ENCODE assay signal across 17 mouse cellular contexts in the genomic region with DNA sequence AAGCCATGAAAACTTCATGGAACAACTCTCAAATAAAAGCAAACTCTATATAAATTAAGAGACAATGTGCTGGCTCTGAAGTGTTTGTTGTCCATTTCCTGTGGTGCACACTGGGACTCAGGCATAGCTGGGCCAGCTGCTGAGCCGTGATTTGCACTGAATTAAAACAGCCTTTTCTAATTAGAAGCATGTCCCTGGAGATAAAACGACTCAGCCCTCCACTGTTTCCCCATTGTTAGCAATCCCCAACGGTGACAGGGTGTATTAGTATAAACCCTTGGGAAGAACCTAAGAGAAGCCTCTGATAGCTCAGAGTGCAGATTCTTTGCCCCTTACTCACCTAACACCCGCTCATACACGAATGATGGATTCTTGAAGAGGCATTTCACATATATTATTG.
DNase-seq lines count a peak whose midpoint lies in the region; ATAC-seq and TF ChIP-seq lines count a peak whose summit lies in the region.
"Had no signal": no experiment of that assay in that cellular context is flagged by ENCODE, and none has a peak within 500 bp of the region (broad histone marks: within the 10 kb centered on the region; RNA-seq: fewer than 3 reads in every experiment).

No protein-coding gene starts in this region.

- no peaks in the 10 kb centered on the region for H3K27me3 ChIP-seq in kidney, postnatal 0 days (ENCODE audit: insufficient read depth, low read length)
- no peaks in the 10 kb centered on the region for H3K27me3 ChIP-seq in kidney, embryonic 15.5 days
- H3K27me3 ChIP-seq in midbrain, postnatal 0 days (ENCODE audit: insufficient read depth, low read length), result no peaks in the 10 kb centered on the region
- no peaks in the 10 kb centered on the region for H3K27me3 ChIP-seq in midbrain, embryonic 11.5 days (ENCODE audit: control insufficient read depth, insufficient read depth, low read length)
- H3K27me3 ChIP-seq in neural tube, embryonic 13.5 days, result no peaks in the 10 kb centered on the region
- H3K27me3 ChIP-seq: limb, embryonic 13.5 days had no signal

- no peak for TF ChIP-seq POLR2A in lung, adult 2 months (IDR thresholded peaks at IDR 0.05; ENCODE audit: borderline replicate concordance, extremely low read depth, low read depth, low read length)

- TF ChIP-seq CTCF in kidney, postnatal 0 days (IDR thresholded peaks at IDR 0.05; ENCODE audit: low read depth), result no peak
- no peak for TF ChIP-seq CTCF in midbrain, postnatal 0 days (IDR thresholded peaks at IDR 0.05)
- TF ChIP-seq CTCF in lung, adult 2 months (IDR thresholded peaks at IDR 0.05; ENCODE audit: insufficient read depth, low read length), result no peak

- H3K36me3 ChIP-seq in kidney, postnatal 0 days (ENCODE audit: insufficient read depth, low read length), result no peaks in the 10 kb centered on the region
- no peaks in the 10 kb centered on the region for H3K36me3 ChIP-seq in kidney, embryonic 15.5 days
- no peaks in the 10 kb centered on the region for H3K36me3 ChIP-seq in midbrain, postnatal 0 days (ENCODE audit: insufficient read depth, low read length)
- H3K36me3 ChIP-seq in midbrain, embryonic 11.5 days (ENCODE audit: control insufficient read depth, insufficient read depth, low read length), result no peaks in the 10 kb centered on the region
- no peaks in the 10 kb centered on the region for H3K36me3 ChIP-seq in neural tube, embryonic 13.5 days
- H3K36me3 ChIP-seq: limb, embryonic 13.5 days had no signal

- WGBS in kidney, postnatal 0 days, result 46% methylated on average over 5 of the region's 5 CpGs
- 51% methylated on average over 5 of the region's 5 CpGs for WGBS in kidney, embryonic 15.5 days
- WGBS in midbrain, postnatal 0 days, result 10% methylated on average over 5 of the region's 5 CpGs
- WGBS in midbrain, embryonic 11.5 days, result 28% methylated on average over 5 of the region's 5 CpGs
- WGBS in neural tube, embryonic 13.5 days, result 11% methylated on average over 5 of the region's 5 CpGs
- WGBS in lung, adult 2 months, result 37% methylated on average over 5 of the region's 5 CpGs

- no peak overlapping the region for H3K27ac ChIP-seq in kidney, postnatal 0 days
- H3K27ac ChIP-seq in kidney, embryonic 15.5 days, result no peak overlapping the region
- H3K27ac ChIP-seq in midbrain, postnatal 0 days (ENCODE audit: low read depth, low read length), result no peak overlapping the region
- no peak overlapping the region for H3K27ac ChIP-seq in midbrain, embryonic 11.5 days (ENCODE audit: low read depth, low read length)
- peak overlapping the region; percentile 28 for H3K27ac ChIP-seq in neural tube, embryonic 13.5 days (replicated peaks)
- H3K27ac ChIP-seq: left cerebral cortex, adult 2 months; limb, embryonic 13.5 days; macrophage had no signal

- H3K4me2 ChIP-seq in kidney, postnatal 0 days (ENCODE audit: low read length), result no peak overlapping the region
- no peak overlapping the region for H3K4me2 ChIP-seq in kidney, embryonic 15.5 days
- no peak overlapping the region for H3K4me2 ChIP-seq in midbrain, postnatal 0 days (ENCODE audit: low read depth, low read length, poor library complexity, severe bottlenecking)
- no peak overlapping the region for H3K4me2 ChIP-seq in midbrain, embryonic 11.5 days
- H3K4me2 ChIP-seq in neural tube, embryonic 13.5 days, result no peak overlapping the region
- H3K4me2 ChIP-seq: heart, embryonic 11.5 days; limb, embryonic 13.5 days had no signal

- peak; percentile 15 for DNase-seq in embryo, embryonic 10 days (ENCODE audit: low spot score)
- no peak for DNase-seq in embryo, embryonic 9.5 days (ENCODE audit: extremely low spot score)
- peak; percentile 50 for DNase-seq in kidney, postnatal 0 days (ENCODE audit: low spot score)
- DNase-seq in midbrain, postnatal 0 days (ENCODE audit: low spot score), result peak; percentile 23
- no peak for DNase-seq in midbrain, embryonic 11.5 days (ENCODE audit: low spot score, missing footprints)
- DNase-seq in lung, adult 2 months, result no peak
- DNase-seq: cerebellum, postnatal 36 days; gastrocnemius, postnatal 25 days; right cerebral cortex, postnatal 25 days; thymus, postnatal 4 days had no signal

- ATAC-seq in kidney, postnatal 0 days (replicated peaks; ENCODE audit: low FRiP score, low read depth), result no peak
- no peak for ATAC-seq in kidney, embryonic 15.5 days (replicated peaks; ENCODE audit: low FRiP score)
- ATAC-seq in midbrain, postnatal 0 days (ENCODE audit: low FRiP score), result no peak
- ATAC-seq in midbrain, embryonic 11.5 days (ENCODE audit: low FRiP score), result no peak
- peak; percentile 63 for ATAC-seq in neural tube, embryonic 13.5 days (ENCODE audit: low read depth)

- H3K9ac ChIP-seq in kidney, postnatal 0 days (ENCODE audit: low read depth, low read length), result no peak overlapping the region
- no peak overlapping the region for H3K9ac ChIP-seq in kidney, embryonic 15.5 days
- no peak overlapping the region for H3K9ac ChIP-seq in midbrain, postnatal 0 days (replicated peaks; ENCODE audit: low read length, poor library complexity, severe bottlenecking)
- no peak overlapping the region for H3K9ac ChIP-seq in midbrain, embryonic 11.5 days (ENCODE audit: low read length)
- H3K9ac ChIP-seq in neural tube, embryonic 13.5 days, result no peak overlapping the region
- H3K9ac ChIP-seq: limb, embryonic 13.5 days had no signal

- no peak overlapping the region for H3K4me3 ChIP-seq in kidney, postnatal 0 days (replicated peaks; ENCODE audit: low read depth, low read length)
- H3K4me3 ChIP-seq in kidney, embryonic 15.5 days (replicated peaks), result no peak overlapping the region
- no peak overlapping the region for H3K4me3 ChIP-seq in midbrain, postnatal 0 days (ENCODE audit: low read depth, low read length)
- H3K4me3 ChIP-seq in midbrain, embryonic 11.5 days (ENCODE audit: low read depth, low read length), result no peak overlapping the region
- no peak overlapping the region for H3K4me3 ChIP-seq in neural tube, embryonic 13.5 days
- no peak overlapping the region for H3K4me3 ChIP-seq in lung, adult 2 months (replicated peaks; ENCODE audit: extremely low read depth, low read depth, low read length)
- H3K4me3 ChIP-seq: erythroblast, embryonic 14.5 days; left cerebral cortex, adult 2 months; limb, embryonic 13.5 days had no signal

- no peaks in the 10 kb centered on the region for H3K9me3 ChIP-seq in kidney, postnatal 0 days (replicated peaks; ENCODE audit: low read length)
- no peaks in the 10 kb centered on the region for H3K9me3 ChIP-seq in kidney, embryonic 15.5 days (replicated peaks)
- H3K9me3 ChIP-seq in midbrain, postnatal 0 days (ENCODE audit: low read length), result no peaks in the 10 kb centered on the region
- no peaks in the 10 kb centered on the region for H3K9me3 ChIP-seq in midbrain, embryonic 11.5 days (ENCODE audit: control insufficient read depth, low read length)
- H3K9me3 ChIP-seq in neural tube, embryonic 13.5 days, result no peaks in the 10 kb centered on the region
- H3K9me3 ChIP-seq: limb, embryonic 13.5 days had no signal

- no peaks in the 10 kb centered on the region for H3K4me1 ChIP-seq in kidney, postnatal 0 days (replicated peaks; ENCODE audit: insufficient read depth, low read length)
- no peaks in the 10 kb centered on the region for H3K4me1 ChIP-seq in kidney, embryonic 15.5 days
- H3K4me1 ChIP-seq in midbrain, postnatal 0 days (ENCODE audit: insufficient read depth, low read length), result no peaks in the 10 kb centered on the region
- peaks cover 2% of the 10 kb centered on the region; the same call in 1 of the 2 replicates for H3K4me1 ChIP-seq in midbrain, embryonic 11.5 days (ENCODE audit: control insufficient read depth, insufficient read depth, low read length)
- H3K4me1 ChIP-seq in neural tube, embryonic 13.5 days (replicated peaks), result peaks cover 9% of the 10 kb centered on the region
- H3K4me1 ChIP-seq in lung, adult 2 months (ENCODE audit: control insufficient read depth, insufficient read depth, low read length), result no peaks in the 10 kb centered on the region

Comparison
In these comparisons a context has a peak if more than half of its experiments do, and no peak if none do; other contexts are left out.
1. DNase-seq: peak in embryo, embryonic 10 days (single experiment), kidney, postnatal 0 days (single experiment) and midbrain, postnatal 0 days (single experiment); none in embryo, embryonic 9.5 days (single experiment), midbrain, embryonic 11.5 days (single experiment) and lung, adult 2 months (single experiment).